Mouse (Mus musculus) megakaryocyte, embryonic 14.5 days (primary cell): Measurements from ENCODE around the gene Gm20388.

Experiments used
- FLI1 ChIP-seq: IDR thresholded peaks from 2 replicates; pipeline ENCODE4 v1.6.1; 2012; ENCODE audit warnings: low read length, inconsistent platforms, mixed read lengths
- GATA1 ChIP-seq: IDR thresholded peaks from 3 replicates; pipeline ENCODE4 v1.6.1; 2012; ENCODE audit warnings: mixed read lengths, low read length, inconsistent platforms, borderline replicate concordance

DNA sequence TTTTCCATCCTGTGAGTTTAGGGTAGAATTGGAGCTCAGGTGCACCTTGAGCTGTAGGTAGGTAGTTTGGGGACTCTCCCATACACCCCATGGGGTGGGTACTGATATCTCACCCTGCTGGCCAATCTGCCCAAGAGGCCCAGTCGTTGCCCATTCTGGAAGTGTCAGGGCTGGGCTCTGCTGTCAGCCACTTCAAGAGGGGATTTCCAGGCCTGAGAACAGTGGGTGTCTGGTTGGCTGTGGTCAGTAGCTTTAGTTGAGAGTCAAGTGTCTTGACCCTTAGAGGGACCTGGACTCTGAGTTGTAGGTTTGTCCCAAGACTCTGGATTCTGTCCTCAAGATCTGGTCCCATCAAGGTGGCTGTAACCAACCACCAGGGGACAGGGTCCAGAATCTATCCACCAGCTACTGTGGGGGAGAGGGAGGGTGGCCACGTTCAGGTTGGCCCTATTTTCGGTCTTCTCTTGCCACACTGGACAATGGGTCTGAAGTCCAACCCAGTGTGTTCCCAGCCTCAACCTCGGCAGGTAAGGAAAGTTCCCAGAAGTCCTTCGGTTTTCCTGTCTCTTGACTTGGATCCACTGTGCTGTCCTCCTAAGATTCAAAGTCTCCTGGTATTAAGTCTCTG lies 580.6 kb downstream of the Gm20388 start:
- TF ChIP-seq FLI1 = no peak
- TF ChIP-seq GATA1 = no peak
